Mouse (Mus musculus): ENCODE measurements around the gene Macrod1. TPM values are rescaled to one million over a fixed set of nuclear protein-coding genes. Genes with fewer than 3 reads are reported as not detected.

Macrod1 gene
- polyA plus RNA-seq, 1 experiment from 2014 or later, result 10.7 TPM

GRCm38 (mm10) chr19:7143854-7144253, 87.2 kb downstream of the Macrod1 start:
- peak overlapping the region; percentile 33 for H3K4me3 ChIP-seq (ENCODE audit: low read length)
- no peaks in the 10 kb centered on the region for H3K36me3 ChIP-seq (ENCODE audit: control insufficient read depth, insufficient read depth, low read length)
- H3K9me3 ChIP-seq (ENCODE audit: control insufficient read depth, low read length), result no peaks in the 10 kb centered on the region
- peaks cover 27% of the 10 kb centered on the region for H3K27me3 ChIP-seq (ENCODE audit: control insufficient read depth, insufficient read depth, low read length)
- peaks cover 24% of the 10 kb centered on the region for H3K4me1 ChIP-seq (ENCODE audit: control insufficient read depth, insufficient read depth, low read length)
- WGBS, result under 1% methylated on average over 20 of the region's 20 CpGs
- peak overlapping the region; percentile 51 for H3K4me2 ChIP-seq (replicated peaks; ENCODE audit: low read depth, low read length)
- H3K9ac ChIP-seq (ENCODE audit: low read depth, low read length), result peak overlapping the region; percentile 35; the same call in 1 of the 2 replicates
- H3K27ac ChIP-seq (ENCODE audit: low read depth, low read length), result no peak overlapping the region
- ATAC-seq (ENCODE audit: low FRiP score, low TSS enrichment), result peak; percentile 49

GRCm38 (mm10) chr19:7144458-7144857, 87.8 kb downstream of the Macrod1 start:
- Histone ChIP-seq H3K36me3 (ENCODE audit: control insufficient read depth, insufficient read depth, low read length) (no peaks in the 10 kb centered on the region), H3K27ac (ENCODE audit: low read depth, low read length) (no peak overlapping the region), H3K4me3 (ENCODE audit: low read length) (no peak overlapping the region; the same call in 1 of the 2 replicates), H3K27me3 (ENCODE audit: control insufficient read depth, insufficient read depth, low read length) (peaks cover 21% of the 10 kb centered on the region), H3K4me1 (ENCODE audit: control insufficient read depth, insufficient read depth, low read length) (peaks cover 23% of the 10 kb centered on the region), H3K4me2 (replicated peaks; ENCODE audit: low read depth, low read length) (peak overlapping the region; percentile 51), H3K9ac (ENCODE audit: low read depth, low read length) (no peak overlapping the region), H3K9me3 (ENCODE audit: control insufficient read depth, low read length) (no peaks in the 10 kb centered on the region)
- no peak for ATAC-seq (ENCODE audit: low FRiP score, low TSS enrichment)
- 74% methylated on average over 3 of the region's 3 CpGs for WGBS

- Histone ChIP-seq H3K27me3 (ENCODE audit: control insufficient read depth, insufficient read depth, low read length) (peaks cover 21% of the 10 kb centered on the region), H3K4me2 (replicated peaks; ENCODE audit: low read depth, low read length) (no peak overlapping the region), H3K4me3 (ENCODE audit: low read length) (no peak overlapping the region), H3K9ac (ENCODE audit: low read depth, low read length) (no peak overlapping the region), H3K27ac (ENCODE audit: low read depth, low read length) (no peak overlapping the region), H3K9me3 (ENCODE audit: control insufficient read depth, low read length) (no peaks in the 10 kb centered on the region), H3K4me1 (ENCODE audit: control insufficient read depth, insufficient read depth, low read length) (peaks cover 31% of the 10 kb centered on the region), H3K36me3 (ENCODE audit: control insufficient read depth, insufficient read depth, low read length) (no peaks in the 10 kb centered on the region)
- WGBS, result 75% methylated on average over 13 of the region's 13 CpGs
- no peak for ATAC-seq (ENCODE audit: low FRiP score, low TSS enrichment)
These were observed 89.8 kb downstream of the Macrod1 start for GRCm38 (mm10) chr19:7146376-7146775.

- no peak overlapping the region for H3K9ac ChIP-seq (ENCODE audit: low read depth, low read length)
- H3K36me3 ChIP-seq (ENCODE audit: control insufficient read depth, insufficient read depth, low read length), result no peaks in the 10 kb centered on the region
- H3K4me1 ChIP-seq (ENCODE audit: control insufficient read depth, insufficient read depth, low read length), result peaks cover 30% of the 10 kb centered on the region
- H3K4me3 ChIP-seq (ENCODE audit: low read length), result no peak overlapping the region
- 41% methylated on average over 4 of the region's 4 CpGs for WGBS
- ATAC-seq (ENCODE audit: low FRiP score, low TSS enrichment), result no peak
- no peaks in the 10 kb centered on the region for H3K9me3 ChIP-seq (ENCODE audit: control insufficient read depth, low read length)
- no peak overlapping the region for H3K4me2 ChIP-seq (replicated peaks; ENCODE audit: low read depth, low read length)
- peaks cover 21% of the 10 kb centered on the region for H3K27me3 ChIP-seq (ENCODE audit: control insufficient read depth, insufficient read depth, low read length)
- no peak overlapping the region for H3K27ac ChIP-seq (ENCODE audit: low read depth, low read length)
These were observed 91.5 kb downstream of the Macrod1 start for GRCm38 (mm10) chr19:7148096-7148495.

- H3K4me3 ChIP-seq (ENCODE audit: low read length), result no peak overlapping the region
- H3K27me3 ChIP-seq (ENCODE audit: control insufficient read depth, insufficient read depth, low read length), result peaks cover 21% of the 10 kb centered on the region
- peaks cover 29% of the 10 kb centered on the region for H3K4me1 ChIP-seq (ENCODE audit: control insufficient read depth, insufficient read depth, low read length)
- H3K36me3 ChIP-seq (ENCODE audit: control insufficient read depth, insufficient read depth, low read length), result no peaks in the 10 kb centered on the region
- H3K4me2 ChIP-seq (replicated peaks; ENCODE audit: low read depth, low read length), result no peak overlapping the region
- ATAC-seq (ENCODE audit: low FRiP score, low TSS enrichment), result no peak
- H3K9ac ChIP-seq (ENCODE audit: low read depth, low read length), result no peak overlapping the region; the same call in 1 of the 2 replicates
- no peaks in the 10 kb centered on the region for H3K9me3 ChIP-seq (ENCODE audit: control insufficient read depth, low read length)
- 69% methylated on average over 8 of the region's 8 CpGs for WGBS
- H3K27ac ChIP-seq (ENCODE audit: low read depth, low read length), result no peak overlapping the region
These were observed 92.0 kb downstream of the Macrod1 start for GRCm38 (mm10) chr19:7148541-7149085.

- H3K36me3 ChIP-seq (ENCODE audit: control insufficient read depth, insufficient read depth, low read length), result no peaks in the 10 kb centered on the region
- H3K4me1 ChIP-seq (ENCODE audit: control insufficient read depth, insufficient read depth, low read length), result peaks cover 23% of the 10 kb centered on the region
- H3K4me3 ChIP-seq (ENCODE audit: low read length), result no peak overlapping the region
- ATAC-seq (ENCODE audit: low FRiP score, low TSS enrichment), result no peak
- peaks cover 21% of the 10 kb centered on the region for H3K27me3 ChIP-seq (ENCODE audit: control insufficient read depth, insufficient read depth, low read length)
- H3K9ac ChIP-seq (ENCODE audit: low read depth, low read length), result no peak overlapping the region; the same call in 1 of the 2 replicates
- H3K27ac ChIP-seq (ENCODE audit: low read depth, low read length), result no peak overlapping the region
- 67% methylated on average over 7 of the region's 7 CpGs for whole genome bisulfite sequencing
- no peak overlapping the region for H3K4me2 ChIP-seq (replicated peaks; ENCODE audit: low read depth, low read length)
- no peaks in the 10 kb centered on the region for H3K9me3 ChIP-seq (ENCODE audit: control insufficient read depth, low read length)
These were observed 92.6 kb downstream of the Macrod1 start for GRCm38 (mm10) chr19:7149158-7149685.

GRCm38 (mm10) chr19:7151300-7151926, 94.8 kb downstream of the Macrod1 start:
- 80% methylated on average over 7 of the region's 7 CpGs for WGBS
- Histone ChIP-seq H3K4me1 (ENCODE audit: control insufficient read depth, insufficient read depth, low read length) (peaks cover 30% of the 10 kb centered on the region), H3K9ac (ENCODE audit: low read depth, low read length) (no peak overlapping the region), H3K4me2 (replicated peaks; ENCODE audit: low read depth, low read length) (no peak overlapping the region), H3K4me3 (ENCODE audit: low read length) (no peak overlapping the region), H3K9me3 (ENCODE audit: control insufficient read depth, low read length) (no peaks in the 10 kb centered on the region), H3K36me3 (ENCODE audit: control insufficient read depth, insufficient read depth, low read length) (no peaks in the 10 kb centered on the region), H3K27me3 (ENCODE audit: control insufficient read depth, insufficient read depth, low read length) (peaks cover 9% of the 10 kb centered on the region; the same call in 1 of the 2 replicates), H3K27ac (ENCODE audit: low read depth, low read length) (no peak overlapping the region)
- no peak for ATAC-seq (ENCODE audit: low FRiP score, low TSS enrichment)

- H3K27me3 ChIP-seq (ENCODE audit: control insufficient read depth, insufficient read depth, low read length), result peaks cover 4% of the 10 kb centered on the region; the same call in 1 of the 2 replicates
- H3K36me3 ChIP-seq (ENCODE audit: control insufficient read depth, insufficient read depth, low read length), result no peaks in the 10 kb centered on the region
- no peak overlapping the region for H3K27ac ChIP-seq (ENCODE audit: low read depth, low read length)
- H3K4me2 ChIP-seq (replicated peaks; ENCODE audit: low read depth, low read length), result no peak overlapping the region
- no peaks in the 10 kb centered on the region for H3K9me3 ChIP-seq (ENCODE audit: control insufficient read depth, low read length)
- H3K4me1 ChIP-seq (ENCODE audit: control insufficient read depth, insufficient read depth, low read length), result peaks cover 37% of the 10 kb centered on the region
- H3K9ac ChIP-seq (ENCODE audit: low read depth, low read length), result no peak overlapping the region
- no peak overlapping the region for H3K4me3 ChIP-seq (ENCODE audit: low read length)
- 92% methylated on average over 6 of the region's 6 CpGs for WGBS
- ATAC-seq (ENCODE audit: low FRiP score, low TSS enrichment), result no peak
These were observed 95.5 kb downstream of the Macrod1 start for GRCm38 (mm10) chr19:7151927-7152653.

All from kidney, embryonic 14.5 days (tissue).